Mouse (Mus musculus): ENCODE measurements around the gene A630089N07Rik.

A630089N07Rik gene

GRCm38 (mm10) chr16:97961381-97962150, 120.7 kb downstream of the A630089N07Rik start:
- no peak for DNase-seq

GRCm38 (mm10) chr16:97960348-97960747, 121.9 kb downstream of the A630089N07Rik start:
- DNase-seq = peak in 1 of 2 experiments; percentile 2

- no peak for DNase-seq
Observed at GRCm38 (mm10) chr16:97958401-97958973, 123.8 kb downstream of the A630089N07Rik start.

GRCm38 (mm10) chr16:97957626-97958025, 124.6 kb downstream of the A630089N07Rik start:
- no peak for DNase-seq

GRCm38 (mm10) chr16:97956011-97956410, 126.2 kb downstream of the A630089N07Rik start:
- DNase-seq = no peak

GRCm38 (mm10) chr16:97953300-97953699, 128.9 kb downstream of the A630089N07Rik start:
- no peak for DNase-seq

GRCm38 (mm10) chr16:97952801-97953200, 129.4 kb downstream of the A630089N07Rik start:
- DNase-seq = no peak

- DNase-seq = no peak
Observed at GRCm38 (mm10) chr16:97952371-97952770, 129.9 kb downstream of the A630089N07Rik start.

Data from lung, postnatal 4 days (tissue).